Mouse (Mus musculus) spleen, postnatal 14 days (tissue): ENCODE measurements around the gene Efna2.
A peak's percentile ranks its signal among the peaks of the same experiment; 100 is the strongest.

Experiments used
- DNase-seq, 2 experiments: peaks; one replicate each; pipeline ENCODE4 v3.0.0; 2021 to 2022; ENCODE audit warnings: low spot score in 2 of 2

Gene Efna2

GRCm38 (mm10) chr10:80141786-80142529 lies 37.3 kb upstream of the Efna2 start:
- DNase-seq: peak; percentile 83 to 87

- DNase-seq: no peak
Measured at GRCm38 (mm10) chr10:80142530-80142925, 36.8 kb upstream of the Efna2 start.

- no peak for DNase-seq
Measured at GRCm38 (mm10) chr10:80143664-80144063, 35.6 kb upstream of the Efna2 start.

- no peak for DNase-seq
Measured at GRCm38 (mm10) chr10:80144159-80144558, 35.1 kb upstream of the Efna2 start.

GRCm38 (mm10) chr10:80144864-80145838 lies 34.1 kb upstream of the Efna2 start:
- peak; percentile 67 to 75 for DNase-seq

GRCm38 (mm10) chr10:80145896-80146295 lies 33.4 kb upstream of the Efna2 start:
- DNase-seq: peak in 1 of 2 experiments; percentile 48

GRCm38 (mm10) chr10:80146568-80147011 lies 32.7 kb upstream of the Efna2 start:
- no peak for DNase-seq

GRCm38 (mm10) chr10:80147146-80147718 lies 32.0 kb upstream of the Efna2 start:
- DNase-seq: no peak

- peak; percentile 52 to 54 for DNase-seq
Measured at GRCm38 (mm10) chr10:80147719-80148601, 31.3 kb upstream of the Efna2 start, which contains the start of gene Midn. Gene Midn (plus strand): TSS chr10:80148272.

- peak; percentile 87 to 91 for DNase-seq
Measured at GRCm38 (mm10) chr10:80148610-80149290, 30.5 kb upstream of the Efna2 start.

GRCm38 (mm10) chr10:80149291-80150225 lies 29.7 kb upstream of the Efna2 start:
- peak; percentile 91 for DNase-seq

- peak; percentile 40 to 58 for DNase-seq
Measured at GRCm38 (mm10) chr10:80150226-80151210, 28.8 kb upstream of the Efna2 start.

GRCm38 (mm10) chr10:80151211-80152034 lies 27.9 kb upstream of the Efna2 start:
- peak; percentile 53 to 61 for DNase-seq

GRCm38 (mm10) chr10:80152071-80152872 lies 27.0 kb upstream of the Efna2 start:
- no peak for DNase-seq

GRCm38 (mm10) chr10:80152873-80153260 lies 26.4 kb upstream of the Efna2 start:
- no peak for DNase-seq

- DNase-seq: no peak
Measured at GRCm38 (mm10) chr10:80153713-80154112, 25.6 kb upstream of the Efna2 start.
